Mouse (Mus musculus): ENCODE measurements around the gene Gm6370.

- TF ChIP-seq TAL1 (IDR thresholded peaks at IDR 0.05; ENCODE audit: low read length) (no peak), GATA1 (IDR thresholded peaks at IDR 0.05; ENCODE audit: low read length) (no peak)
Observed at GRCm38 (mm10) chr5:146471821-146472220, 19.3 kb upstream of the Gm6370 start.

Data from erythroblast, embryonic 14.5 days (primary cell).